Mouse (Mus musculus): ENCODE data around the gene Gm11032. TPM values are rescaled to one million over a fixed set of nuclear protein-coding genes. Genes with fewer than 3 reads are reported as not detected.
A peak's percentile ranks its signal among the peaks of the same experiment; 100 is the strongest.

The Gm11032 gene
- polyA plus RNA-seq, 1 experiment from 2014 or later: not detected

DNA sequence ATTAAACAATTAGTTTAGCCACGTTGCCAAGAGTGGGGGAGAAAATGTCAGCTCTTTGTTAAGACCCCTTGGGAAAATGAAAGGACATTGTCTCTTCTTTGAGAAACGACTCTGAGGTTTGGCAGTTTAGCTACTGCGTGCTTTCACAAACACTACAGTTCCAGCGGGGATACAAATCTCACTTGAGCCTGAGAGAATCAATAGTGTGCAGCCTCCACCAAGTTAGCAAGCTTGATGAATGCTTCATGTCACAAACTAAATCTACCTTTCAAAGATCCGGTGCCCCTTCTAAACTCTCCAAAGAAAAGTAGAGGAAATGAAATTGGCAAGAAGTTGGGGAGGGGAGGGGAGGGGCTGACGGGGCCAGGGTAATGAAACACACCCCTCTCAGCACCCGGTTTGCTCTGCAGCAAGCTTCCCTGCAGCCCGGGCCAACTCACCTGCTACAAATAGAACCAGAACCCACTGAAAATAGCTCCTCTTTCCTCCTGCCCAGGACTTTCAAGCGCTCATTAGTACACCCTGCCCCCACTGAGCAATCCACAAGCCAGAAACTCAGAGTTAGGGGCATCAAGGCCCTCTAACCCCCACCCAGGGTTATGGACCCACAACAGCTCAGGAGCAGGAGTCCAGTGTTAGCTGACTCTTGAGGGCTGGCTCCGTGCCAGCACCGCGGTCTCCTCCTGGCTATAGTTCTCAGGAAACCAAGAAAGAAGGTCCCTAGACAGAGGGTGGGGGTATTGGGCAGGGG, 17.0 kb upstream of the Gm11032 start:
- 23% methylated on average over 12 of the region's 12 CpGs for WGBS (ENCODE audit: insufficient replicate concordance)
- Histone ChIP-seq H3K4me3 (ENCODE audit: low read depth, low read length) (no peak overlapping the region), H3K9ac (replicated peaks) (no peak overlapping the region; the same call in 1 of the 2 replicates), H3K9me3 (ENCODE audit: low read length) (no peaks in the 10 kb centered on the region), H3K27me3 (ENCODE audit: insufficient read depth, low read length) (no peaks in the 10 kb centered on the region), H3K4me2 (ENCODE audit: low read depth, low read length) (peak overlapping the region; percentile 49), H3K27ac (ENCODE audit: low read depth) (no peak overlapping the region), H3K4me1 (ENCODE audit: insufficient read depth) (peaks cover 15% of the 10 kb centered on the region; the same call in 1 of the 2 replicates), H3K36me3 (replicated peaks; ENCODE audit: insufficient read depth, low read length) (no peaks in the 10 kb centered on the region)
- no peak for TF ChIP-seq EP300 (IDR thresholded peaks at IDR 0.05; ENCODE audit: low read depth)
- no peak for TF ChIP-seq CTCF (IDR thresholded peaks at IDR 0.05; ENCODE audit: low read depth)
- DNase-seq (peak; percentile 36), ATAC-seq (peak; percentile 19; the same call in 1 of the 2 replicates)

DNA sequence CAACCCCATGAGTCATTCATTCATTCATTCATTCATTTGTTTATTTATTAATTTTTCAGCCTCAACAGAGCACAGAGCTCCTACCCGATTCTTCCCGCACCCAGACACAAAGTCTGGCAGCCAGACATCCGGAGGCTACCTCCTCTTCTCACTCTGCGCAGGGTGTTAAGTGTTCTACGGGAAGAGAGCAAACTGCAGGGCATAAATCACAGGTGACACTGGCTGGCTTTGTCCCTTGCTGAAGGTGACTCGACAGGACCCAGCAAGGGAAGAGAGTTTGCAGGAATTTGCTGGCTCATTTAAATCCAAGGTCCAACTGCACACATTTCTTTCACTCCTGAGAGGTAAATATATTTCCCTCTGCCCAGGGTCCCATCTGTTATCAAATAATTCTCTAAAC, 15.4 kb upstream of the Gm11032 start:
- Histone ChIP-seq H3K4me3 (ENCODE audit: low read depth, low read length) (no peak overlapping the region), H3K4me2 (ENCODE audit: low read depth, low read length) (no peak overlapping the region), H3K27me3 (ENCODE audit: insufficient read depth, low read length) (no peaks in the 10 kb centered on the region), H3K4me1 (ENCODE audit: insufficient read depth) (peaks cover 12% of the 10 kb centered on the region; the same call in 1 of the 2 replicates), H3K9ac (replicated peaks) (no peak overlapping the region), H3K9me3 (ENCODE audit: low read length) (no peaks in the 10 kb centered on the region), H3K36me3 (replicated peaks; ENCODE audit: insufficient read depth, low read length) (no peaks in the 10 kb centered on the region), H3K27ac (ENCODE audit: low read depth) (no peak overlapping the region)
- DNase-seq: no peak
- no peak for ATAC-seq
- TF ChIP-seq EP300 (IDR thresholded peaks at IDR 0.05; ENCODE audit: low read depth) (no peak), CTCF (IDR thresholded peaks at IDR 0.05; ENCODE audit: low read depth) (no peak)
- WGBS (ENCODE audit: insufficient replicate concordance): 30% methylated on average over 6 of the region's 6 CpGs

DNA sequence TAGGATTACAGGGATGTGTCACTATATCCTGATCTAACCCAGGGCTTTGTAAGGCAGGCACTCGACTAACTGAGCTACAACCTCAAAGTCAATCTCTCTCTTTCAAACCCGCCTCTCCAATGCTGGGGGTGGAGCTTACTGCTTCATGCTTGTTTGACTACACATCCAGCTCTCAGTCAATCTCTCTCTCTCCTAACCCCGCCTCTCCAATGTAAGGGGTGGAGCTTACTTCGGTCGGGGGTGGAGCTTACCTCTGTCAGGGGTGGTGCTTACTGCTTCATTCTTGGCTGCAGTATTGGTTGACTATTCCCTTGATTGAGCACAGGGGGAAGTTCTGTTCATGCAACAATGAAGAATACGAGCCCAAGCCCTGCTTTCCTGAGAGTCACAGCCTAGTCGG, 14.5 kb upstream of the Gm11032 start:
- Histone ChIP-seq H3K9ac (replicated peaks) (no peak overlapping the region), H3K36me3 (replicated peaks; ENCODE audit: insufficient read depth, low read length) (no peaks in the 10 kb centered on the region), H3K27ac (ENCODE audit: low read depth) (no peak overlapping the region), H3K27me3 (ENCODE audit: insufficient read depth, low read length) (no peaks in the 10 kb centered on the region), H3K9me3 (ENCODE audit: low read length) (no peaks in the 10 kb centered on the region), H3K4me2 (ENCODE audit: low read depth, low read length) (no peak overlapping the region), H3K4me3 (ENCODE audit: low read depth, low read length) (no peak overlapping the region), H3K4me1 (ENCODE audit: insufficient read depth) (peaks cover 12% of the 10 kb centered on the region; the same call in 1 of the 2 replicates)
- 49% methylated on average over 7 of the region's 7 CpGs for WGBS (ENCODE audit: insufficient replicate concordance)
- TF ChIP-seq CTCF (IDR thresholded peaks at IDR 0.05; ENCODE audit: low read depth): no peak
- no peak for TF ChIP-seq EP300 (IDR thresholded peaks at IDR 0.05; ENCODE audit: low read depth)
- ATAC-seq (peak; percentile 53), DNase-seq (peak; percentile 60)

DNA sequence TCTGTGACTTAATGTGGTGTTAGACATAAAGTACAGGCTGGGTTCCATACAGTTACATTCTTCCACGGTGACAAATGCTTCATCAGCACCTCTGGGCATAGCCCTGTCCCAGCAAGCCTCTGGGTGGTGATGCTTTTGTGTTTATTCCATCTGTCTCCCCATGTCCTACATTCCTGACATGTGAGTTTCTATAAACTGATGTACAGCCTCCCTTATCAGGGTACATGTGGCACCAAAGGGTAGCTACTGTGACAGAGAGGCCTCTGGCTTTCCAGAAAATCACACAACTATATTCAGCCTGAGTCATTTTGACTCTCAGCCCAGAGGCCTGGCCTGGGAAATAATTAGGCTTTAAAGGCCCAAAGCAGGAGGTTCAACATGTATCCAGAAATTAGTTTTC, 13.3 kb upstream of the Gm11032 start:
- no peak for ATAC-seq

DNA sequence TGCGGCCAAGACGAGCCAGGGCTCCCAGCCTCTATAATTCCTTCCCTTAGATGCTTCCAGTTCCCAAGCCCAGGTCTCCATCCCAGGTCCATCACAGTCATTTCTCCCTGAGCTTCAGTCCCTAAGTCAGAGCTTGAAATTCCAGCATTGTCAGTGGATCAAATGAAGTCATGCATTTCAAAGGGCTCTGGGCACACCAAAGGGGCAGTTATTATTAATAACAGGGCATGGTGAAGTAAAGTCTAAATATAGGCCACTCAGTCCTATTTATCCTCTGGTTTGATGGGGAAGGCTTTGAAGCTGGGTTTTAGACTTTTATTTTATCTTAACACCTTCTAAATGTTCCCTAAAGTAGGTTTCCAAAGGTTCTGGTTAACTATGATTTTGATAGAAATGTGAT, 8.0 kb upstream of the Gm11032 start:
- no peak overlapping the region for H3K4me3 ChIP-seq (ENCODE audit: low read depth, low read length)
- no peak overlapping the region for H3K4me2 ChIP-seq (ENCODE audit: low read depth, low read length)
- DNase-seq: no peak
- no peaks in the 10 kb centered on the region for H3K9me3 ChIP-seq (ENCODE audit: low read length)
- no peak overlapping the region for H3K9ac ChIP-seq (replicated peaks)
- ATAC-seq: no peak
- H3K4me1 ChIP-seq (ENCODE audit: insufficient read depth): no peaks in the 10 kb centered on the region
- TF ChIP-seq CTCF (IDR thresholded peaks at IDR 0.05; ENCODE audit: low read depth): no peak
- TF ChIP-seq EP300 (IDR thresholded peaks at IDR 0.05; ENCODE audit: low read depth): no peak
- no peak overlapping the region for H3K27ac ChIP-seq (ENCODE audit: low read depth)
- H3K36me3 ChIP-seq (replicated peaks; ENCODE audit: insufficient read depth, low read length): no peaks in the 10 kb centered on the region
- H3K27me3 ChIP-seq (ENCODE audit: insufficient read depth, low read length): no peaks in the 10 kb centered on the region
- 84% methylated on average over 2 of the region's 2 CpGs for WGBS (ENCODE audit: insufficient replicate concordance)

More for the DNA sequence above, 13.3 kb upstream of the Gm11032 start:
- H3K9ac ChIP-seq (replicated peaks): no peak overlapping the region
- no peaks in the 10 kb centered on the region for H3K27me3 ChIP-seq (ENCODE audit: insufficient read depth, low read length)
- H3K4me2 ChIP-seq (ENCODE audit: low read depth, low read length): no peak overlapping the region
- H3K36me3 ChIP-seq (replicated peaks; ENCODE audit: insufficient read depth, low read length): no peaks in the 10 kb centered on the region
- WGBS (ENCODE audit: insufficient replicate concordance): 87% methylated on average over 1 of the region's 1 CpGs
- TF ChIP-seq CTCF (IDR thresholded peaks at IDR 0.05; ENCODE audit: low read depth) (no peak), EP300 (IDR thresholded peaks at IDR 0.05; ENCODE audit: low read depth) (no peak)
- H3K4me3 ChIP-seq (ENCODE audit: low read depth, low read length): no peak overlapping the region
- DNase-seq: no peak
- H3K27ac ChIP-seq (ENCODE audit: low read depth): no peak overlapping the region
- H3K4me1 ChIP-seq (ENCODE audit: insufficient read depth): peaks cover 12% of the 10 kb centered on the region; the same call in 1 of the 2 replicates
- no peaks in the 10 kb centered on the region for H3K9me3 ChIP-seq (ENCODE audit: low read length)

DNA sequence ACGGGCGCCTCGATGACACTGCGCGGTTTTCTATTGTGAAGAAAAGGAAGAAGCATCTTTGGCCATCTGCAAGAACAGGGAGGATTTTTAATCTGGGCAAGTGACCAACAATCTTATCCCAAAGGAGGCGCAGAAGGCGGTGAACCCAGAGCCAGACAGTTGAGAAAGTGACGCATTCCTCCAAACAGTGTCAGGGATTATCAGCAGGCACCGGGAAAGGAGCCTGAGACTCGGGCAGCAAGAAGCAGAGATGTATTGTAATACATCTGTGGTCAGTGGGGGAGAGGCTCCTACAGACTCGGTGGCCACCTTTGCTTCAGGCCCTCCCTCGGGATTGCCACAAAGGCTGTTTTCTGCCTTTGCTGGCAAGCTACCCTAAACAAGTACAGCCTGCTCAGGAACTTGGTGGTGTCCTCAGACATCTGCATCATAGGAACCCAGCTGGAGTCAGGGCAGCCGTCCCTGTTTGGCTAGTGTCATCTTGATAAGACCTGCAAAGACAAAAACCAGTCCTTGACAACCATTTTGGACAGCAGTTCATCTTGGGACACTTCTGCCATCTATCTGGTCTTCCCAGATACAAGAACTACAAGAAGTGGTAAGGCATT, 738 bp downstream of the Gm11032 start:
- no peak overlapping the region for H3K4me3 ChIP-seq (ENCODE audit: low read depth, low read length)
- H3K4me2 ChIP-seq (ENCODE audit: low read depth, low read length): no peak overlapping the region
- no peak overlapping the region for H3K27ac ChIP-seq (ENCODE audit: low read depth)
- H3K36me3 ChIP-seq (replicated peaks; ENCODE audit: insufficient read depth, low read length): no peaks in the 10 kb centered on the region
- H3K27me3 ChIP-seq (ENCODE audit: insufficient read depth, low read length): no peaks in the 10 kb centered on the region
- ATAC-seq (no peak), DNase-seq (no peak)
- 58% methylated on average over 13 of the region's 13 CpGs for WGBS (ENCODE audit: insufficient replicate concordance)
- H3K4me1 ChIP-seq (ENCODE audit: insufficient read depth): no peaks in the 10 kb centered on the region
- H3K9me3 ChIP-seq (ENCODE audit: low read length): no peaks in the 10 kb centered on the region
- TF ChIP-seq CTCF (IDR thresholded peaks at IDR 0.05; ENCODE audit: low read depth) (no peak), EP300 (IDR thresholded peaks at IDR 0.05; ENCODE audit: low read depth) (no peak)
- no peak overlapping the region for H3K9ac ChIP-seq (replicated peaks)

Measured in liver, postnatal 0 days (tissue).